Mouse (Mus musculus) CH12.LX (cell line): Measurements from ENCODE around the gene L3mbtl2. TPM values are rescaled to one million over a fixed set of nuclear protein-coding genes. Genes with fewer than 3 reads are reported as not detected.

Experiments
- DNase-seq: peaks from one replicate; pipeline ENCODE4 v3.0.0-alpha.2; 2013; ENCODE audit errors: extremely low read depth
- H3K27ac ChIP-seq: 2 replicates; pipeline ENCODE4 v1.5.1; 2012; ENCODE audit warnings: low read depth, mild to moderate bottlenecking, control low read depth, moderate library complexity; ENCODE audit not compliant: insufficient read depth
- H3K27me3 ChIP-seq: replicated peaks from 2 replicates; pipeline ENCODE3; 2012; ENCODE audit warnings: inconsistent platforms
- H3K36me3 ChIP-seq, 2 experiments: replicated peaks in 1 of 2; 2 replicates each; pipeline versions ENCODE3 to v1.6.1; 2012; ENCODE audit warnings: inconsistent platforms in 1 of 2, low read length in 1 of 2, mild to moderate bottlenecking in 1 of 2, mixed read lengths in 1 of 2, moderate library complexity in 1 of 2; ENCODE audit not compliant: control insufficient read depth in 1 of 2, insufficient read depth in 1 of 2
- H3K4me1 ChIP-seq, 2 experiments: 2 replicates each; pipeline ENCODE4 v1.6.1; 2012; ENCODE audit warnings: inconsistent platforms in 1 of 2, moderate library complexity in 1 of 2; ENCODE audit not compliant: insufficient read depth in 2 of 2, control insufficient read depth in 1 of 2
- H3K4me2 ChIP-seq: 2 replicates; pipeline ENCODE4 v1.6.1; 2012; ENCODE audit warnings: low read depth, mild to moderate bottlenecking, control low read depth; ENCODE audit not compliant: poor library complexity, insufficient read depth, severe bottlenecking
- H3K4me3 ChIP-seq, 3 experiments: fragments of 150-350 bp in 1 of 3; sonication (generic) in 1 of 3; replicated peaks in 1 of 3; 2 replicates each; pipeline versions ENCODE3 to v1.5.1; 2011 to 2012; ENCODE audit warnings: low read depth in 2 of 3, low read length in 2 of 3, mild to moderate bottlenecking in 2 of 3, moderate library complexity in 2 of 3, control low read depth in 1 of 3, improper control_type of control experiment in 1 of 3, inconsistent platforms in 1 of 3, mixed read lengths in 1 of 3; ENCODE audit not compliant: poor library complexity in 1 of 3
- H3K79me2 ChIP-seq: replicated peaks from 2 replicates; pipeline ENCODE4 v1.6.1; 2012; ENCODE audit warnings: mild to moderate bottlenecking, moderate library complexity; ENCODE audit not compliant: control insufficient read depth, poor library complexity, insufficient read depth, severe bottlenecking; ENCODE audit errors: extremely low read depth
- H3K9ac ChIP-seq: 2 replicates; pipeline ENCODE4 v1.6.1; 2012; ENCODE audit warnings: low read depth, mild to moderate bottlenecking, control low read depth, moderate library complexity; ENCODE audit not compliant: insufficient read depth
- H3K9me3 ChIP-seq: replicated peaks from 2 replicates; pipeline ENCODE3; 2012; ENCODE audit warnings: low read length, inconsistent platforms, mixed read lengths
- BHLHE40 ChIP-seq: IDR thresholded peaks from 2 replicates; pipeline ENCODE4 v1.6.1; 2011; ENCODE audit warnings: mild to moderate bottlenecking, low read depth, low read length, improper control_type of control experiment
- CHD1 ChIP-seq: IDR thresholded peaks from 2 replicates; pipeline ENCODE4 v1.6.1; 2012; ENCODE audit warnings: low read depth, low read length, improper control_type of control experiment, inconsistent platforms
- CHD2 ChIP-seq: IDR thresholded peaks from 2 replicates; pipeline ENCODE4 v1.6.1; 2011; ENCODE audit warnings: low read length, improper control_type of control experiment
- CTCF ChIP-seq, 2 experiments: IDR thresholded peaks in 1 of 2; conservative IDR thresholded peaks in 1 of 2; 2 replicates each; pipeline ENCODE4 v1.5.1; 2011 to 2012; ENCODE audit warnings: low read depth in 2 of 2, low read length in 2 of 2, improper control_type of control experiment in 1 of 2, inconsistent platforms in 1 of 2, mild to moderate bottlenecking in 1 of 2, moderate library complexity in 1 of 2
- E2F4 ChIP-seq: IDR thresholded peaks from 2 replicates; pipeline ENCODE4 v1.6.1; 2011; ENCODE audit warnings: low read depth, low read length, improper control_type of control experiment; ENCODE audit not compliant: insufficient replicate concordance
- ELF1 ChIP-seq: IDR thresholded peaks from 2 replicates; pipeline ENCODE4 v1.6.1; 2014; ENCODE audit warnings: low read depth, mild to moderate bottlenecking, inconsistent platforms, low read length, improper control_type of control experiment
- EP300 ChIP-seq: IDR thresholded peaks from 2 replicates; pipeline ENCODE4 v1.6.1; 2011; ENCODE audit warnings: low read length, improper control_type of control experiment
- ETS1 ChIP-seq: conservative IDR thresholded peaks from 2 replicates; pipeline ENCODE4 v1.6.1; 2012; ENCODE audit warnings: low read depth, mild to moderate bottlenecking, inconsistent platforms, low read length, improper control_type of control experiment, moderate library complexity
- GABPA ChIP-seq: IDR thresholded peaks from 2 replicates; pipeline ENCODE4 v1.6.1; 2012; ENCODE audit warnings: low read depth, low read length, improper control_type of control experiment, inconsistent platforms; ENCODE audit not compliant: insufficient replicate concordance
- HCFC1 ChIP-seq: IDR thresholded peaks from 2 replicates; pipeline ENCODE4 v1.6.1; 2012; ENCODE audit warnings: low read depth, mild to moderate bottlenecking, inconsistent platforms, low read length, improper control_type of control experiment
- IRF4 ChIP-seq: IDR thresholded peaks from 2 replicates; pipeline ENCODE4 v1.6.1; 2014; ENCODE audit warnings: low read depth, mild to moderate bottlenecking, inconsistent platforms, low read length, improper control_type of control experiment
- JUN ChIP-seq: IDR thresholded peaks from 2 replicates; pipeline ENCODE4 v1.6.1; 2011; ENCODE audit warnings: low read depth, mild to moderate bottlenecking, low read length, improper control_type of control experiment, moderate library complexity; ENCODE audit not compliant: insufficient read depth
- JUND ChIP-seq: conservative IDR thresholded peaks from 2 replicates; pipeline ENCODE4 v1.6.1; 2011; ENCODE audit warnings: low read depth, low read length, improper control_type of control experiment
- KAT2A ChIP-seq: IDR thresholded peaks from 2 replicates; pipeline ENCODE4 v1.6.1; 2012; ENCODE audit warnings: low read length, improper control_type of control experiment, inconsistent platforms; ENCODE audit not compliant: insufficient replicate concordance
- MAFK ChIP-seq: IDR thresholded peaks from 2 replicates; pipeline ENCODE4 v1.6.1; 2011; ENCODE audit warnings: low read length, improper control_type of control experiment; ENCODE audit not compliant: insufficient replicate concordance
- MAX ChIP-seq: IDR thresholded peaks from 2 replicates; pipeline ENCODE4 v1.6.1; 2011; ENCODE audit warnings: low read length, improper control_type of control experiment
- MAZ ChIP-seq: IDR thresholded peaks from 2 replicates; pipeline ENCODE4 v1.6.1; 2012; ENCODE audit warnings: low read depth, mild to moderate bottlenecking, inconsistent platforms, low read length, improper control_type of control experiment, moderate library complexity
- MEF2A ChIP-seq: IDR thresholded peaks from 2 replicates; pipeline ENCODE4 v1.6.1; 2014; ENCODE audit warnings: low read depth, mild to moderate bottlenecking, inconsistent platforms, low read length, improper control_type of control experiment, borderline replicate concordance
- MXI1 ChIP-seq: IDR thresholded peaks from 2 replicates; pipeline ENCODE4 v1.6.1; 2011; ENCODE audit warnings: mild to moderate bottlenecking, low read depth, low read length, improper control_type of control experiment
- MYC ChIP-seq: IDR thresholded peaks from 2 replicates; pipeline ENCODE4 v1.6.1; 2011; ENCODE audit warnings: low read depth, mild to moderate bottlenecking, improper control_type of control experiment, low read length
- NELFE ChIP-seq: IDR thresholded peaks from 2 replicates; pipeline ENCODE4 v1.6.1; 2011; ENCODE audit warnings: low read depth, low read length, improper control_type of control experiment
- NRF1 ChIP-seq: IDR thresholded peaks from 2 replicates; pipeline ENCODE4 v1.6.1; 2014; ENCODE audit warnings: low read depth, mild to moderate bottlenecking, inconsistent platforms, low read length, improper control_type of control experiment, moderate library complexity
- PAX5 ChIP-seq: IDR thresholded peaks from 2 replicates; pipeline ENCODE4 v1.6.1; 2012; ENCODE audit warnings: low read length, inconsistent platforms, mixed read lengths
- POLR2A ChIP-seq: IDR thresholded peaks from 2 replicates; pipeline ENCODE4 v1.6.1; 2011; ENCODE audit warnings: low read depth, mild to moderate bottlenecking, improper control_type of control experiment, low read length
- POLR2AphosphoS2 ChIP-seq: IDR thresholded peaks from 2 replicates; pipeline ENCODE4 v1.6.1; 2011; ENCODE audit warnings: low read depth, low read length, improper control_type of control experiment
- RAD21 ChIP-seq: IDR thresholded peaks from 2 replicates; pipeline ENCODE4 v1.6.1; 2011; ENCODE audit warnings: low read depth, mild to moderate bottlenecking, low read length, improper control_type of control experiment, moderate library complexity
- RCOR1 ChIP-seq: conservative IDR thresholded peaks from 2 replicates; pipeline ENCODE4 v1.6.1; 2012; ENCODE audit warnings: low read depth, mild to moderate bottlenecking, inconsistent platforms, low read length, improper control_type of control experiment
- SIN3A ChIP-seq: IDR thresholded peaks from 2 replicates; pipeline ENCODE4 v1.6.1; 2012; ENCODE audit warnings: low read length, improper control_type of control experiment, inconsistent platforms
- SMC3 ChIP-seq: IDR thresholded peaks from 2 replicates; pipeline ENCODE4 v1.6.1; 2011; ENCODE audit warnings: low read depth, low read length, improper control_type of control experiment
- TBP ChIP-seq: conservative IDR thresholded peaks from 2 replicates; pipeline ENCODE4 v1.6.1; 2011; ENCODE audit warnings: low read depth, low read length, improper control_type of control experiment
- TCF12 ChIP-seq: IDR thresholded peaks from 2 replicates; pipeline ENCODE4 v1.6.1; 2014; ENCODE audit warnings: low read depth, mild to moderate bottlenecking, inconsistent platforms, low read length, improper control_type of control experiment
- USF2 ChIP-seq: conservative IDR thresholded peaks from 2 replicates; pipeline ENCODE4 v1.6.1; 2011; ENCODE audit warnings: low read depth, low read length, improper control_type of control experiment
- ZC3H11A ChIP-seq: IDR thresholded peaks from 2 replicates; pipeline ENCODE4 v1.6.1; 2012; ENCODE audit warnings: low read depth, mild to moderate bottlenecking, inconsistent platforms, low read length, improper control_type of control experiment
- ZKSCAN1 ChIP-seq: IDR thresholded peaks from 2 replicates; pipeline ENCODE4 v1.6.1; 2012; ENCODE audit warnings: low read depth, inconsistent platforms, low read length, improper control_type of control experiment, borderline replicate concordance
- ZMIZ1 ChIP-seq: IDR thresholded peaks from 2 replicates; pipeline ENCODE4 v1.6.1; 2012; ENCODE audit warnings: low read depth, mild to moderate bottlenecking, inconsistent platforms, low read length, improper control_type of control experiment
- ZNF384 ChIP-seq: IDR thresholded peaks from 2 replicates; pipeline ENCODE4 v1.6.1; 2012; ENCODE audit warnings: low read depth, low read length, improper control_type of control experiment, inconsistent platforms
- dilution Hi-C: fragments of 300-500 bp; cut with MboI; formaldehyde crosslinking; loops from 2 replicates; pipeline ENCODE4 v1.14.3; 2020; ENCODE audit warnings: low sequenced_read_pairs; ENCODE audit not compliant: extremely low pct_unique_long_range_greater_than_20kb, extremely low pct_ligation_motif_present
- in situ Hi-C: fragments of 300-500 bp; cut with MboI; formaldehyde crosslinking; loops from 3 replicates; pipeline ENCODE4 v1.14.3; 2019; ENCODE audit warnings: low sequenced_read_pairs, low pct_ligation_motif_present, low pct_unique_long_range_greater_than_20kb, mixed read lengths
- polyA plus RNA-seq: library from polyadenylated mRNA; unstranded; fragments of >175 nt; gene quantifications from 2 replicates; pipeline ENCODE4 v1.2.1, GENCODE M21; 2012; ENCODE audit warnings: low read depth; ENCODE audit not compliant: insufficient read length
- total RNA-seq, 2 experiments: library from RNA; depleted of rRNA; stranded (reverse); fragments of 300-350 nt in 1 of 2; fragments of >200 nt in 1 of 2; gene quantifications; 2 replicates each; pipeline ENCODE4 v1.2.3; 2012 to 2014

L3mbtl2 gene
- total and polyA plus RNA-seq, 3 experiments = 26.4 to 40.0 (median 29.7) TPM

- Histone ChIP-seq H3K9ac (peak overlapping the region; percentile 82), H3K36me3 (peaks cover 6 to 23% of the 10 kb centered on the region in 2 experiments), H3K27me3 (no peaks in the 10 kb centered on the region), H3K27ac (peak overlapping the region; percentile 40), H3K4me2 (peak overlapping the region; percentile 77), H3K4me3 (peak overlapping the region; percentile 79 to 100 (median 96)), H3K9me3 (no peaks in the 10 kb centered on the region), H3K79me2 (peaks cover 47% of the 10 kb centered on the region), H3K4me1 (peaks cover 2 to 30% of the 10 kb centered on the region in 2 experiments; a peak in 3 of 4 replicates)
- TF ChIP-seq USF2 (no peak), E2F4 (peak; percentile 87; the same call in 1 of the 2 replicates), MXI1 (peak; percentile 91), PAX5 (no peak), TCF12 (peak; percentile 61; the same call in 1 of the 2 replicates), MAFK (0 out of 2 replicates have a peak, but pooled peaks have one; percentile 33), ZKSCAN1 (no peak; the same call in 1 of the 2 replicates), MYC (peak; percentile 92), ELF1 (peak; percentile 96), BHLHE40 (0 out of 2 replicates have a peak, but pooled peaks have one; percentile 3), MEF2A (peak; percentile 20; the same call in 1 of the 2 replicates), JUND (peak; percentile 67; the same call in 1 of the 2 replicates), MAX (peak; percentile 57), EP300 (no peak), NELFE (peak; percentile 50; the same call in 1 of the 2 replicates), NRF1 (peak; percentile 43; the same call in 1 of the 2 replicates), ZC3H11A (no peak), IRF4 (peak; percentile 63; the same call in 1 of the 2 replicates), GABPA (peak; percentile 70; the same call in 1 of the 2 replicates), ZMIZ1 (no peak; the same call in 1 of the 2 replicates), ZNF384 (peak; percentile 55; the same call in 1 of the 2 replicates), SMC3 (0 out of 2 replicates have a peak, but pooled peaks have one; percentile 2), RAD21 (no peak), CHD1 (no peak), SIN3A (peak; percentile 93), MAZ (peak; percentile 50; the same call in 1 of the 2 replicates), ETS1 (no peak), TBP (peak; percentile 74), POLR2A (peak; percentile 92), CTCF (conservative IDR thresholded peaks at IDR 0.05 in 1 of 2, IDR thresholded peaks at IDR 0.05 in 1 of 2; ENCODE audit: low read depth in 2 of 2, low read length in 2 of 2) (no peak), JUN (no peak), HCFC1 (peak; percentile 99), POLR2AphosphoS2 (no peak), CHD2 (peak; percentile 53; the same call in 1 of the 2 replicates), KAT2A (peak; percentile 97), RCOR1 (no peak)
- peak; percentile 98 for DNase-seq
- dilution Hi-C loops (no loop called here), in situ Hi-C loops (no loop called here)
These were observed 66.3 kb downstream of the L3mbtl2 start for GRCm38 (mm10) chr15:81729792-81730635.
